Mouse (Mus musculus) embryo, embryonic 11 days (tissue): Measurements from ENCODE around the gene Mindy2.

Experiments used
- DNase-seq: peaks from one replicate; pipeline ENCODE4 v3.0.0-alpha.2; 2015

The Mindy2 gene

GRCm38 (mm10) chr9:70666811-70667210 lies 9.8 kb upstream of the Mindy2 start:
- no peak for DNase-seq

DNA sequence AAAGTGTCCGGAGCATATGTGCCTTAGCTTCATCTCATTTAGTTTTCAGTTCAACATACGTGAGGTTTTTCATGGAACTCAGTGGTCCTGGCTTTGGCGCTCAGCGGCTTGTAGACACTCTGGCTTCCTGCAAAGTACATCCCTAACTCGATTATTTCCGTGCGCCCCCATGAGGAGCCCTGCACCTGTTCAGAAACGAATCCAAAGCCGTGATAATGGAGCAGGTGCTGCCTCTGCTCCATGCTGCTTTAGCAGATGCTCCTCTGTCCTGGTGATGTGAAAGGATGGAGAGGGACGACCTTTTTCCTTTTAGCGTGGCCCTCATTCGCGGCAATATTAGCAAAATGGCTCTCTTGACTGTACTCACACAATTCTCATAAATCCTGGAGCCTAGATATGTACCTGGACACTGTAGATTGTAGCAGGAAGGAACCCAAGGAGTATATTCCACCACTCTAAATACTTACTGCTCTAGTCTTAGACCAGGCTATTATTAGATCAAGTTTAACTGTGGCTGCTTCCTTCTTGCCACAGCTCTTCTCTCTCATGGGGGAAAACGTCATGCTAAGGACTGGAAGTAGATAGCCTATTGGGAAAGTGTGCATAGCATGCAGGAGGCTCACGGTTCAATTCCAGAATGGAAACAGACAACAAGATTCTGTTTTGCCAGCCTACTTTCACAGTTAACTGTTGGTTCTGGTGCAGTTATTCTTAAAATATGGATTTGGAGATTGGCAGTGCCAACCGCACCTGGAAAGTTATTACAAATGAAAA lies 8.6 kb upstream of the Mindy2 start:
- DNase-seq, result no peak

DNA sequence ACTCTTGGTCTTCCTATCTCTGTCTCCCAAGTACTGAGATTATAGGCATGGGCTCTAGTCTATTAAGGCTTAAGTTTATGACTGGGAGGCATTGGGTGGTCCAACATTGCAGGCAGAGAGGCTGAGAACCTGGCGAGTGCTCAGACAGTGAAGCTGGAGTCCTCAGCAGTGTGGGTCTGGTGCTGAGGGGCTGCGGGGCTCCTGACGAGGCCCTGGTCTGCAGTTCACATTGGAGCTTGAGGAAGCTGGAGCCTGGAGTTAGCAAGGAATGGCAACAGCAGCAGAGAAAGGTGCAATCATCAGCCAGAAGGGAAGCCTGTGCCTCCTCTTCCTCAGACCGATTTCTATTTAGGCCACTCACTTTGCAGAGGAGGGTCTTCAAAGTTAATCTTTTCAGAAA lies 7.9 kb upstream of the Mindy2 start:
- DNase-seq, result no peak

DNA sequence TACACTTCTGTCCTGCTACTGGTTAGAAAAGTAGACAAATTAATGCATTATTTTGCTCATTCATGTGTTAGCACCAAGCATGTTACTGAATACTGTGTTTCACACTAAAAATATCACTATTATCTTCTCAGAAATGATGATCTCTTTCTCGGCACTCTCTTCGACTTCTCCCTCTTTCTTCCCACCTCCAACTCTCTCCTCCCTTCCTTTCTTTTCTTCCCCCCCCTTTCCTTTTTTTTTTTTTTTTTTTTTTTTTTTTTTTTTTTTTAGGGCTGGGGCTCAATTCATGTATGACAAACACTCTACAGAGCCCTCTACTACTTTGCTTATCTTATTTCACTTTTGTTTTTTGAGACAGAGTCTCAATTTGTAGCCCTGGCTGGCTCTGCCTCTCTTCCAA lies 1.3 kb upstream of the Mindy2 start:
- no peak for DNase-seq

DNA sequence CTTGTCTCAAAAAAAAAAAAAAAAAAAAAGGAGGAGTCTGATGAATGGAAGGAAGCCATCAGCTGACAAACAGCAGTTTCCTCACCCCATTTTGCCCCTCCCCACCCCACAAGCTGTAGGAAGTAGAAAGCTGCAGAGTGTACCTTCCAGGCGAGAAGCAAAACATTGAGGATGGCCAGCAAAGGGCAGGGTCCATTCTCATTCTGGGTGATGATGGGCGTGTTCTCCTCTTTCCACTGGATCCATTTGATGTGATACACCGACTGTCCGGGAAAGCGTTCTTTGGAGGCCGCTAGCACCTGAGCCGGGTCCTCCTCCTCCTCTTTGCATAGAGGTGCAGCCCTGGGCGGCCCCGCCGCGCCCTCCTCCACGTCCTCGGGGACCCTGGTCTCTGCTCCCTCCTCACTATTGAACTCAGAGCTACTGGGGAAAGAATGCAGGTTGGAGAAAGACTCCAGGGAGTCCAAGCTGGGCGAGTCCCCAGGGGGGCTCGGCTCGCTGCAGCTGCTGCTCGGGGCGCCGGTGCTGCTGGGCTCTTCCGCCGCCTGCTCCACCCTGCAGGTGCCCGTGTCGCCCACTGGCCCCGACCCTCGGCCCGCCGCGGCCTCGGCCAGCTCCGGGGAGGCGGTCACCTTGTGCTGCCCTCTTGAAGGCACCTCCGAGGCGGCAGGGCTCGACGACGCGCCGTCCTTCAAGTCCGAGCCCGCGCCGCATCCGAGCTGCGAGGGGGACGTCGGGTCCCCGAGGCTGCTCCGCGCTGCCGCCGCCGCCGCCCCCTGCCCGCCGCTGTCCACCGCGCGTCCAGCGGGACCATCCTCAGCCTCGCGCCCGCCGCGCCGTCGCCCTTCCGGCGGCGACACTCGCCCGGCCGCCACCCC lies 605 bp downstream of the Mindy2 start, which contains the start of gene Gm10642:
Gene Gm10642, plus strand, starts transcription at position 122 of the 878 bp plus-strand sequence.
- peak; percentile 46 for DNase-seq

- DNase-seq, result no peak
Measured at GRCm38 (mm10) chr9:70655764-70656129, 1.2 kb downstream of the Mindy2 start.

DNA sequence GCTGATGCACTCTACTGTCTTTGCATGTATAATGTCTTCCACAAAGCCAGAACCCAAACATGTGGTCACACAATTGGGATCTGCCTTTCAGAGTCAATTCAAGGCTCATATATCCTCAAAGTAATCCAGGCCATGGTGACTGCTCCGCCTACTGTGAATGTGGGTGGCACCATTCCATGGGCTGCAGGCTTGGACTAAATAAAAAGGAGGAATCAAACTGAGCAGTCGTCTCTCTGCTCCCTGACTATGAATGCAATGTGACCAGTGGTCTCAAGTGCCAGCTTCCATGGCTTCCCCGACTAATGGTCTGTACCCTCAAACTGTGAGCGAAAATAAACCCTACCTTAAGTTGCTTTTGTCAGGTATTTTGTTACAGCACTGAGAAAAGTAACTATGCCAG lies 2.5 kb downstream of the Mindy2 start:
- DNase-seq, result no peak

- no peak for DNase-seq
Measured at GRCm38 (mm10) chr9:70653875-70654274, 3.1 kb downstream of the Mindy2 start.

DNA sequence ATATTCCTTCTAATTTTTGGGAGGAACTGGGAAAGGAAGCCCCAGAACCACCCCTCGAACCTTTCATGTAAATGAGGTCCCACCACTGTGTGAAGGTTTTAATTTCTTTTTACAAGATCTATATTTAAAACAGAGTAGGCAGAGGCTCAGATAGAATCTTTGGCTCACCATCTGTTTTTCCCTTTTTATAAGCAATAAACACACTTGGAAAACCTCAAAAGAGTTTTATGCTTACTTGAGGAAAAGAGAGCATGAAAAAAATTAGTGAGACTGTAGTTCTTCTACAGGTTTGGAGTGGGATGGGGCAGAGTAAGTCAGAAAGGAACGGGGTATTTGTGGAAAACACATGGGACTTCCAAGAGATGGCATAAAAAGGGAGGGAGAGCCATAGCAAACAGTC lies 4.8 kb downstream of the Mindy2 start:
- DNase-seq, result no peak

GRCm38 (mm10) chr9:70650994-70651393 lies 6.0 kb downstream of the Mindy2 start:
- no peak for DNase-seq

DNA sequence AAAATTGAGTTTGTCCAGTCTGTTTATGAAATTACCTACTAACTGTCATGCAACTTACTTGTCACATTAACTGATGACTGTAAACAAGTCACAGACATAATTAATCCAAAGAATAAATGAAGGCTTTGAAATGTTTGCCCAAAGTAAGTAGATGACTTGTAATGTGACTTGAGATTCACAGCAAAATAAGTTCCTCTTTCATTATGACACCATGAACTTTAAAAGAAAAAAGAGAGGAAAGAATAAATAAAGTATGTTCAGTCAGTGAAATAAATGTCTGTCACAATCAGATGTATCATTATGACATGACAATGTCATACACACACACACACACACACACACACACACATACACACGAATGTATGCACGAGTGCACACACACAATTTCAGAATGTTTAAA lies 6.7 kb downstream of the Mindy2 start:
- no peak for DNase-seq

GRCm38 (mm10) chr9:70636748-70637147 lies 20.2 kb downstream of the Mindy2 start:
- DNase-seq, result no peak

DNA sequence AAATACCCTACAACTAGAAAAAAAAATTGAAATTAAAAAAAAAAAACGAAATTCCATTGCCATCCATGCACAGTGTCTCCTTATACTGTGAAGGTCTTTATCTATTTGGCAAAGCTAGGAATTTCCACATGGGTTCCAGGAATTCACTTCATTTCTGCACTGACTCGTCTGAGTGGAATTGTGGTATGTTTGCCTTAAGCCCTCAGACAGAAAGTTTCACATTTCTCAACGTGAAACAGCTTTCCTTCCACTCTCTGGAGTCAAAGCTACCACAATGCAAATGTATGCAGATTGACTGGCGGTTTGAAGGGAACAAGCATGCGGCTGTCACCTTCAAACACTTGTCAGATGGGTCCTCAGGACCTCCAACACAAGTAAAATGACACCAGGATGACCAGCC lies 25.3 kb downstream of the Mindy2 start:
- no peak for DNase-seq

GRCm38 (mm10) chr9:70629711-70630110 lies 27.3 kb downstream of the Mindy2 start:
- no peak for DNase-seq

DNA sequence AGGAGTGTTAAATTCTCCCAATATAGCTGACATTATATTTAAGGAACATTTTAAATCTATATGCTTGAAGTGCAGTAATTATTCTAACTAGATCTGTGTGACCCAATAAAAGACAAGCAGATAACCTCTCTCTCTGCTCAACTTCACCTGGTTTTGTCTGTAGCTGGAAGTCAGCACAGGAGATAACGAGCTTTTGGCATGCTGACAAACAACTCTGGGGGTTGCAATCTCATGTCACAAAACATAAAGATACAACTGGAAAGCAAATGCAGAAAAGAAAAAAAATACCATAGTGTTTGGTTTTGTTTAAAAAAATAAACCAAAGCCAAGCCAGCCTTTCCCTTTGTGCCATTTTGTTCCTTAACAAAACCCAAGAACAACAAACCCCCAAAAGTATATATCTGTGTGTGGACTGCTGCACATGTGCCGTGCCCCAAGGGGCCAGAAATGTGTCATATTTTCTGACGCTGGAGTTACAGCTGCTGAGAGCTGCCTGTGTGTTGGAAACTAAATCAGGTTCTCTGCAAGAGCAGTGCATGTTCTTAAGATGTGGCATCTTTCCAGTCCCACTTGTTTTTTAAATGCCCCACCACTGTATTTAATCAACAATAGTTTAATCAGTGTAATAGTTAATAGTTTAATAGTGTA lies 45.8 kb downstream of the Mindy2 start:
- DNase-seq, result no peak

GRCm38 (mm10) chr9:70602186-70602845 lies 54.7 kb downstream of the Mindy2 start:
- DNase-seq, result no peak

DNA sequence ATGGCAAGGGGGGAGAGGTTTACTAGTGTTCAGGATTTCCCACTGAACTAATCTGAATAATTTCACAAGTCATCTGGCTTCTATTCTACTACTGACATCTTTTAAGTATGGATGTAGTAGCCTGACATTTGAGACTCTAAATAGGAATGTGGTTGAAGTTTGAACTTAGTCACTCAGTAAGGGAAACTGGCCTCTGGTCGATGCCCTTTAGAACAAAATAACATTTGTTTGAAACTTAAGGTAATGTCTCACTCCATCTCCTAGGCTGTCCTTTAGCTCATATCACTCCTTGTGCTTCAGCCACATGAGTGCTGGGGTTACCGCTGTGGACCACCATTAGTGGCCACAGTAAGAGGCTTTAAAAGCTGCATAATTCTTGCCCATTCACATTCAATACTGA lies 58.7 kb downstream of the Mindy2 start:
- no peak for DNase-seq

- DNase-seq, result no peak
Measured at GRCm38 (mm10) chr9:70591486-70591885, 65.5 kb downstream of the Mindy2 start.

DNA sequence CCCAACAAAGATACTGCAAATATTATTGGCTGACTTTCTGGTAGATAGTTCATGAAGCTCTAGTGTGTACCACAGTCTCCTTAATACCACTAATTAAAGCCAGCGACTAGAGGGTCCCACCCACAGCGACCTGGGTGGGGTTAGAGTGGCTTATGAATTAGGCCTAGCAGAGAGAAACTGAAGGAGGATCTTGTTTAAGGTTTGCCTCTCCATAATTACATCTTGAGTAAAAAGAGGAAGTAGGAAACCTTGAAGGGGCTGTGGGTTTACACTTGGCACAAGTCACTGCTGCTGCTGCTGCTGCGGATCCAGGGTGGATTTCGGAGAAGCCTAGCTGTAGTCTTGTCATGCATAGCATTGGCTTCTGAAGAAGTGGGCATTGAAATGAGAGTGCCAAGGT lies 66.2 kb downstream of the Mindy2 start:
- DNase-seq, result no peak

GRCm38 (mm10) chr9:70587171-70587570 lies 69.8 kb downstream of the Mindy2 start:
- no peak for DNase-seq

DNA sequence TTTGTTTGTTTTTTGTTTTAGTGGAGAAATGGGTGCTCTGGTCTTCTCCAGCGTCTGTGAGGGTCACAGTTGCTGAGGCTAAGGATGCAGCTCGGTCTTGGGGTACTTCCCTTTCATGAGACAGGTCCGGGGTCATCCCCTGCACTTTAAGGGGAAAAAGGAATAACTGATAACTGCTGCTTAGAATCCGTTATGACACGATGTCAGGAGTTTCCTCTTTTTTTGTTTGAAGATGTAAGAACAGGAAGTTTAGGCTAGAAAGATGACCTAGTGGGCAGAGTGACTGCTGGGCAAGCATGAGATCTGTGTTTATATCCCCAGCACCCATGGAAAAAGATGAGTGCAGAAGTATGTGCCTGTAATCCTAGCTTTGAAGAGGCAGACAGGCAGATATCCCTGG lies 71.8 kb downstream of the Mindy2 start:
- no peak for DNase-seq

DNA sequence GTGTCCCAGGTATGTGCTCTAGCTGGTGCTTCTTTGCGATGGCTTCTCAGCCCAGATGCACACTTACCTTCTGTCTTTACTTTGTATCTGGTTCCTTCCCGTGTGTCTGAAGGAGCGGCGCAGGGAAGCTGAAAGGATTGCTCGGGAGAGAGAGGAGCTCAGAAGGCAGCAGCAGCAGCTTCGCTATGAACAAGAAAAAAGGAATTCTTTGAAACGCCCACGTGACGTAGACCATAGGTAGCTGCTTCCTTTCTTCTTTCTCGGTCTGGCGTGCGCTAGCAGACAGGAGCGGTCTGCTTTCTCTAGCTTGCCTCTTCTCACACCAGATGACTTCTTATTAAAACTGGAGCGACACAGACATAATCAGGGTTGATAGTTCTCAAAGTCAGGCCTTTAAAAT lies 72.3 kb downstream of the Mindy2 start:
- DNase-seq, result no peak

GRCm38 (mm10) chr9:70580956-70581355 lies 76.0 kb downstream of the Mindy2 start:
- no peak for DNase-seq
